ENCODE assay signal across 11 mouse cellular contexts in genomic region chr11:117106633-117107334, GRCm38 (mm10). TPM values are rescaled to one million over a fixed set of nuclear protein-coding genes. Genes with fewer than 3 reads are reported as not detected.
DNase-seq lines count a peak whose midpoint lies in the region; ATAC-seq and TF ChIP-seq lines count a peak whose summit lies in the region.
"Had no signal": no experiment of that assay in that cellular context is flagged by ENCODE, and none has a peak within 500 bp of the region (broad histone marks: within the 10 kb centered on the region; RNA-seq: fewer than 3 reads in every experiment).

No protein-coding gene starts in this region.

- TF ChIP-seq CTCF in layer of hippocampus, adult 2 months (conservative IDR thresholded peaks at IDR 0.05) = peak; percentile 30

- peak overlapping the region; percentile 2; the same call in 1 of the 2 replicates for H3K27ac ChIP-seq in layer of hippocampus, adult 2 months
- H3K27ac ChIP-seq in hindbrain, embryonic 15.5 days (replicated peaks) = peak overlapping the region; percentile 55; the same call in 1 of the 2 replicates
- H3K27ac ChIP-seq in neural tube, embryonic 15.5 days (replicated peaks) = peak overlapping the region; percentile 24; the same call in 1 of the 2 replicates

- no peak overlapping the region for H3K4me3 ChIP-seq in layer of hippocampus, adult 2 months
- no peak overlapping the region for H3K4me3 ChIP-seq in hindbrain, embryonic 15.5 days
- H3K4me3 ChIP-seq in neural tube, embryonic 15.5 days (replicated peaks) = no peak overlapping the region

- no peak for DNase-seq in layer of hippocampus, adult 2 months (ENCODE audit: low spot score in 2 of 2)
- no peak for DNase-seq in layer of hippocampus, adult 11-12 months (ENCODE audit: low spot score)
- DNase-seq in embryo, embryonic 11 days = peak; percentile 79
- no peak for DNase-seq in thymus, postnatal 36 days
- DNase-seq in urinary bladder, adult 2 months (ENCODE audit: low spot score) = no peak
- DNase-seq in ovary, postnatal 10 days (ENCODE audit: low spot score) = no peak
- DNase-seq: adrenal gland, postnatal 25 days; gastrocnemius, postnatal 25 days had no signal

- ATAC-seq in hindbrain, embryonic 15.5 days (ENCODE audit: low FRiP score, low read depth) = no peak
- no peak for ATAC-seq in neural tube, embryonic 15.5 days (ENCODE audit: low FRiP score)
- ATAC-seq: CD4-positive, CD25-positive, alpha-beta regulatory T cell, adult 4 months had no signal

- H3K9me3 ChIP-seq in hindbrain, embryonic 15.5 days = no peaks in the 10 kb centered on the region
- no peaks in the 10 kb centered on the region for H3K9me3 ChIP-seq in neural tube, embryonic 15.5 days (replicated peaks)

- H3K36me3 ChIP-seq in hindbrain, embryonic 15.5 days = no peaks in the 10 kb centered on the region
- H3K36me3 ChIP-seq in neural tube, embryonic 15.5 days = no peaks in the 10 kb centered on the region

- no peaks in the 10 kb centered on the region for H3K27me3 ChIP-seq in hindbrain, embryonic 15.5 days
- no peaks in the 10 kb centered on the region for H3K27me3 ChIP-seq in neural tube, embryonic 15.5 days (replicated peaks)

- WGBS in hindbrain, embryonic 15.5 days = 19% methylated on average over 13 of the region's 13 CpGs
- WGBS in neural tube, embryonic 15.5 days = 31% methylated on average over 13 of the region's 13 CpGs

- H3K4me2 ChIP-seq in hindbrain, embryonic 15.5 days = no peak overlapping the region
- no peak overlapping the region for H3K4me2 ChIP-seq in neural tube, embryonic 15.5 days

- peaks cover 14% of the 10 kb centered on the region; the same call in 1 of the 2 replicates for H3K4me1 ChIP-seq in hindbrain, embryonic 15.5 days (replicated peaks)
- H3K4me1 ChIP-seq in neural tube, embryonic 15.5 days = peaks cover 11% of the 10 kb centered on the region

- no peak overlapping the region for H3K9ac ChIP-seq in hindbrain, embryonic 15.5 days
- no peak overlapping the region for H3K9ac ChIP-seq in neural tube, embryonic 15.5 days (replicated peaks)

RNA-seq across cellular contexts. Expression of gene Sec14l1, which starts 8.2 kb away (rescaled TPM):
- total RNA-seq in layer of hippocampus, adult 2 months (2021) = 100 to 1,000 TPM; 226 to 239 TPM
- polyA plus RNA-seq in hindbrain, embryonic 15.5 days (2015; fragmentation: Nextera tagmentation; extraction: Ambion mirVana) = 57.2 and 63.0 TPM in 2 replicates
- polyA plus RNA-seq in neural tube, embryonic 15.5 days (2015; fragmentation: Nextera tagmentation; extraction: Ambion mirVana) = 52.0 and 52.1 TPM in 2 replicates
- polyA plus RNA-seq in urinary bladder, adult 2 months (2012; rRNA removed) = 65.1 and 67.2 TPM in 2 replicates

Comparison
In these comparisons a context has a peak if more than half of its experiments do, and no peak if none do; other contexts are left out.
1. H3K27ac ChIP-seq: peak in every context shown above with its lines; median percentile 55 in hindbrain, embryonic 15.5 days; 24 in neural tube, embryonic 15.5 days; 2 in layer of hippocampus, adult 2 months.